Mouse (Mus musculus) olfactory bulb, adult 2 months (tissue): Measurements from ENCODE around the gene Cfap43. TPM values are rescaled to one million over a fixed set of nuclear protein-coding genes. Genes with fewer than 3 reads are reported as not detected.
A peak's percentile ranks its signal among the peaks of the same experiment; 100 is the strongest.

ENCODE experiments used
- H3K27ac ChIP-seq: fragments of 200-500 bp; 2 replicates; pipeline ENCODE4 v1.5.1; 2012; ENCODE audit warnings: low read depth, low read length; ENCODE audit not compliant: insufficient read depth
- H3K4me1 ChIP-seq: fragments of 200-500 bp; 2 replicates; pipeline ENCODE4 v1.6.1; 2012; ENCODE audit warnings: low read length; ENCODE audit not compliant: control insufficient read depth, insufficient read depth
- H3K4me3 ChIP-seq: fragments of 200-500 bp; 2 replicates; pipeline ENCODE4 v1.5.1; 2012; ENCODE audit warnings: mild to moderate bottlenecking, low read depth, low read length, moderate library complexity; ENCODE audit not compliant: insufficient read depth
- CTCF ChIP-seq: fragments of 200-500 bp; IDR thresholded peaks from 2 replicates; pipeline ENCODE4 v1.5.1; 2012; ENCODE audit warnings: low read depth, mild to moderate bottlenecking, low read length, moderate library complexity; ENCODE audit not compliant: insufficient read depth
- POLR2A ChIP-seq: fragments of 200-500 bp; IDR thresholded peaks from 2 replicates; pipeline ENCODE4 v1.6.1; 2012; ENCODE audit warnings: mild to moderate bottlenecking, low read depth, low read length, moderate library complexity; ENCODE audit not compliant: insufficient read depth
- WGBS: fragments of 180-500 bp; shearing (Covaris S2); methylation state at CpG from one replicate; pipeline ENCODE4 v1.1.7; 2018; 5-methylcytosine and 5-hydroxymethylcytosine counted together
- polyA plus RNA-seq: library from polyadenylated mRNA; stranded (reverse); fragments of >200 nt; gene quantifications from 2 replicates; pipeline ENCODE4 v1.2.4, GENCODE M21; 2012; ENCODE audit warnings: low replicate concordance; ENCODE audit not compliant: missing spikeins, insufficient read depth, insufficient read length

Gene Cfap43
- polyA plus RNA-seq, 1 experiment, result not detected

- no peaks in the 10 kb centered on the region for H3K4me1 ChIP-seq
- 86% methylated on average over 11 of the region's 11 CpGs for WGBS
- no peak for TF ChIP-seq CTCF
- no peak for TF ChIP-seq POLR2A
These were observed 27.4 kb downstream of the Cfap43 start for GRCm38 (mm10) chr19:47891562-47892312.

GRCm38 (mm10) chr19:47890489-47891130, 28.5 kb downstream of the Cfap43 start:
- no peak overlapping the region for H3K4me3 ChIP-seq
- no peak for TF ChIP-seq CTCF
- H3K27ac ChIP-seq, result no peak overlapping the region
- 71% methylated on average over 10 of the region's 10 CpGs for WGBS
- no peaks in the 10 kb centered on the region for H3K4me1 ChIP-seq

More at GRCm38 (mm10) chr19:47891562-47892312, 27.4 kb downstream of the Cfap43 start:
- Histone ChIP-seq H3K27ac (no peak overlapping the region), H3K4me3 (no peak overlapping the region)

GRCm38 (mm10) chr19:47888037-47888436, 31.1 kb downstream of the Cfap43 start:
- no peak overlapping the region for H3K27ac ChIP-seq
- TF ChIP-seq POLR2A (no peak), CTCF (no peak)
- 95% methylated on average over 8 of the region's 8 CpGs for WGBS
- H3K4me1 ChIP-seq, result no peaks in the 10 kb centered on the region
- H3K4me3 ChIP-seq, result no peak overlapping the region

- TF ChIP-seq CTCF (no peak; the same call in 1 of the 2 replicates), POLR2A (peak; percentile 15; the same call in 1 of the 2 replicates)
- H3K27ac ChIP-seq, result no peak overlapping the region
- H3K4me3 ChIP-seq, result no peak overlapping the region
- no peaks in the 10 kb centered on the region for H3K4me1 ChIP-seq
- WGBS, result 92% methylated on average over 10 of the region's 10 CpGs
These were observed 31.7 kb downstream of the Cfap43 start for GRCm38 (mm10) chr19:47887417-47887816.

GRCm38 (mm10) chr19:47886617-47887016, 32.5 kb downstream of the Cfap43 start:
- no peak overlapping the region for H3K4me3 ChIP-seq
- H3K4me1 ChIP-seq, result no peaks in the 10 kb centered on the region
- WGBS, result 81% methylated on average over 7 of the region's 7 CpGs
- TF ChIP-seq CTCF (no peak), POLR2A (no peak)
- H3K27ac ChIP-seq, result no peak overlapping the region

GRCm38 (mm10) chr19:47885886-47886285, 33.2 kb downstream of the Cfap43 start:
- TF ChIP-seq CTCF (no peak), POLR2A (no peak)
- Histone ChIP-seq H3K4me3 (no peak overlapping the region), H3K27ac (no peak overlapping the region), H3K4me1 (no peaks in the 10 kb centered on the region)
- WGBS, result 90% methylated on average over 11 of the region's 11 CpGs

GRCm38 (mm10) chr19:47885191-47885743, 33.8 kb downstream of the Cfap43 start:
- TF ChIP-seq CTCF (no peak), POLR2A (no peak)
- Histone ChIP-seq H3K27ac (no peak overlapping the region), H3K4me1 (no peaks in the 10 kb centered on the region), H3K4me3 (no peak overlapping the region)
- 77% methylated on average over 7 of the region's 7 CpGs for WGBS

GRCm38 (mm10) chr19:47884296-47885085, 34.6 kb downstream of the Cfap43 start:
- H3K4me3 ChIP-seq, result no peak overlapping the region
- WGBS, result 88% methylated on average over 13 of the region's 13 CpGs
- no peaks in the 10 kb centered on the region for H3K4me1 ChIP-seq
- H3K27ac ChIP-seq, result no peak overlapping the region
- TF ChIP-seq CTCF (no peak), POLR2A (no peak)

- H3K4me3 ChIP-seq, result no peak overlapping the region
- TF ChIP-seq CTCF (no peak), POLR2A (no peak)
- 63% methylated on average over 9 of the region's 9 CpGs for WGBS
- H3K27ac ChIP-seq, result no peak overlapping the region
- no peaks in the 10 kb centered on the region for H3K4me1 ChIP-seq
These were observed 36.2 kb downstream of the Cfap43 start for GRCm38 (mm10) chr19:47882882-47883254.
